Mouse (Mus musculus): ENCODE measurements around the gene Olfr1444. TPM values are rescaled to one million over a fixed set of nuclear protein-coding genes. Genes with fewer than 3 reads are reported as not detected.

Olfr1444 gene
- polyA plus RNA-seq, 1 experiment from 2014 or later = not detected

- Histone ChIP-seq H3K4me3 (ENCODE audit: low read depth, low read length) (no peak overlapping the region), H3K4me2 (no peak overlapping the region), H3K9ac (no peak overlapping the region), H3K27ac (ENCODE audit: low read depth) (no peak overlapping the region), H3K9me3 (ENCODE audit: low read depth, low read length) (no peaks in the 10 kb centered on the region), H3K4me1 (ENCODE audit: insufficient read depth) (no peaks in the 10 kb centered on the region), H3K36me3 (ENCODE audit: insufficient read depth) (no peaks in the 10 kb centered on the region), H3K27me3 (ENCODE audit: insufficient read depth, low read length) (no peaks in the 10 kb centered on the region)
- DNase-seq (no peak), ATAC-seq (ENCODE audit: insufficient read depth) (no peak)
- WGBS = 49% methylated on average over 1 of the region's 1 CpGs
- no peak for TF ChIP-seq CTCF (IDR thresholded peaks at IDR 0.05; ENCODE audit: low read depth)
Measured at GRCm38 (mm10) chr19:12831559-12831958, 25.5 kb upstream of the Olfr1444 start.

GRCm38 (mm10) chr19:12833625-12834024, 23.5 kb upstream of the Olfr1444 start:
- Histone ChIP-seq H3K9me3 (ENCODE audit: low read depth, low read length) (no peaks in the 10 kb centered on the region), H3K4me2 (no peak overlapping the region), H3K36me3 (ENCODE audit: insufficient read depth) (no peaks in the 10 kb centered on the region), H3K27ac (ENCODE audit: low read depth) (no peak overlapping the region), H3K4me1 (ENCODE audit: insufficient read depth) (no peaks in the 10 kb centered on the region), H3K4me3 (ENCODE audit: low read depth, low read length) (no peak overlapping the region), H3K9ac (no peak overlapping the region), H3K27me3 (ENCODE audit: insufficient read depth, low read length) (no peaks in the 10 kb centered on the region)
- WGBS = 57% methylated on average over 3 of the region's 3 CpGs
- ATAC-seq (ENCODE audit: insufficient read depth) (no peak), DNase-seq (no peak)
- no peak for TF ChIP-seq CTCF (IDR thresholded peaks at IDR 0.05; ENCODE audit: low read depth)

- no peaks in the 10 kb centered on the region for H3K9me3 ChIP-seq (ENCODE audit: low read depth, low read length)
- no peak for TF ChIP-seq CTCF (IDR thresholded peaks at IDR 0.05; ENCODE audit: low read depth)
- no peak for DNase-seq
- H3K27me3 ChIP-seq (ENCODE audit: insufficient read depth, low read length) = no peaks in the 10 kb centered on the region
- H3K4me1 ChIP-seq (ENCODE audit: insufficient read depth) = no peaks in the 10 kb centered on the region
- no peak overlapping the region for H3K9ac ChIP-seq
- no peak overlapping the region for H3K27ac ChIP-seq (ENCODE audit: low read depth)
- no peak overlapping the region for H3K4me3 ChIP-seq (ENCODE audit: low read depth, low read length)
- ATAC-seq (ENCODE audit: insufficient read depth) = no peak
- WGBS = 79% methylated on average over 1 of the region's 1 CpGs
- no peak overlapping the region for H3K4me2 ChIP-seq
- H3K36me3 ChIP-seq (ENCODE audit: insufficient read depth) = no peaks in the 10 kb centered on the region
Measured at GRCm38 (mm10) chr19:12838507-12838906, 18.6 kb upstream of the Olfr1444 start.

GRCm38 (mm10) chr19:12846382-12846781, 10.7 kb upstream of the Olfr1444 start, which contains the start of gene Gm5244:
TSS of gene Gm5244 (plus strand) at chr19:12846682.
- H3K9ac ChIP-seq = no peak within 1 kb of the TSS
- no peak for DNase-seq
- H3K27me3 ChIP-seq (ENCODE audit: insufficient read depth, low read length) = no peaks in the 10 kb centered on the region
- no peak within 1 kb of the TSS for H3K4me3 ChIP-seq (ENCODE audit: low read depth, low read length)
- no peaks in the 10 kb centered on the region for H3K9me3 ChIP-seq (ENCODE audit: low read depth, low read length)
- H3K36me3 ChIP-seq (ENCODE audit: insufficient read depth) = no peaks in the 10 kb centered on the region
- H3K4me1 ChIP-seq (ENCODE audit: insufficient read depth) = no peaks in the 10 kb centered on the region
- no peak for ATAC-seq (ENCODE audit: insufficient read depth)
- no peak within 1 kb of the TSS for H3K4me2 ChIP-seq
- no peak within 1 kb of the TSS for H3K27ac ChIP-seq (ENCODE audit: low read depth)
- no peak for TF ChIP-seq CTCF (IDR thresholded peaks at IDR 0.05; ENCODE audit: low read depth)

GRCm38 (mm10) chr19:12883555-12883954, 26.5 kb downstream of the Olfr1444 start, which contains the start of gene Olfr1445:
TSS of gene Olfr1445 (plus strand) at chr19:12883855.
- Histone ChIP-seq H3K9ac (no peak within 1 kb of the TSS), H3K27me3 (ENCODE audit: insufficient read depth, low read length) (no peaks in the 10 kb centered on the region), H3K4me1 (ENCODE audit: insufficient read depth) (no peaks in the 10 kb centered on the region), H3K9me3 (ENCODE audit: low read depth, low read length) (no peaks in the 10 kb centered on the region), H3K4me3 (ENCODE audit: low read depth, low read length) (no peak within 1 kb of the TSS), H3K4me2 (no peak within 1 kb of the TSS), H3K36me3 (ENCODE audit: insufficient read depth) (no peaks in the 10 kb centered on the region), H3K27ac (ENCODE audit: low read depth) (no peak within 1 kb of the TSS)
- DNase-seq (no peak), ATAC-seq (ENCODE audit: insufficient read depth) (no peak)
- WGBS = 81% methylated on average over 2 of the region's 2 CpGs
- no peak for TF ChIP-seq CTCF (IDR thresholded peaks at IDR 0.05; ENCODE audit: low read depth)

GRCm38 (mm10) chr19:12893424-12893823, 36.3 kb downstream of the Olfr1444 start, which contains the start of gene Olfr1446:
TSS of gene Olfr1446 (minus strand) at chr19:12893524.
- WGBS = 79% methylated on average over 1 of the region's 1 CpGs
- no peak for DNase-seq
- Histone ChIP-seq H3K27ac (ENCODE audit: low read depth) (no peak within 1 kb of the TSS), H3K9ac (no peak within 1 kb of the TSS), H3K27me3 (ENCODE audit: insufficient read depth, low read length) (no peaks in the 10 kb centered on the region), H3K4me1 (ENCODE audit: insufficient read depth) (no peaks in the 10 kb centered on the region), H3K9me3 (ENCODE audit: low read depth, low read length) (no peaks in the 10 kb centered on the region), H3K36me3 (ENCODE audit: insufficient read depth) (no peaks in the 10 kb centered on the region), H3K4me2 (no peak within 1 kb of the TSS), H3K4me3 (ENCODE audit: low read depth, low read length) (no peak within 1 kb of the TSS)
- no peak for ATAC-seq (ENCODE audit: insufficient read depth)
- TF ChIP-seq CTCF (IDR thresholded peaks at IDR 0.05; ENCODE audit: low read depth) = no peak

- no peaks in the 10 kb centered on the region for H3K4me1 ChIP-seq (ENCODE audit: insufficient read depth)
- no peak for TF ChIP-seq CTCF (IDR thresholded peaks at IDR 0.05; ENCODE audit: low read depth)
- H3K4me2 ChIP-seq = no peak within 1 kb of the TSS
- H3K36me3 ChIP-seq (ENCODE audit: insufficient read depth) = no peaks in the 10 kb centered on the region
- H3K27ac ChIP-seq (ENCODE audit: low read depth) = no peak within 1 kb of the TSS
- WGBS = 92% methylated on average over 1 of the region's 1 CpGs
- no peak within 1 kb of the TSS for H3K9ac ChIP-seq
- no peak within 1 kb of the TSS for H3K4me3 ChIP-seq (ENCODE audit: low read depth, low read length)
- DNase-seq (no peak), ATAC-seq (ENCODE audit: insufficient read depth) (no peak)
- H3K9me3 ChIP-seq (ENCODE audit: low read depth, low read length) = no peaks in the 10 kb centered on the region
- H3K27me3 ChIP-seq (ENCODE audit: insufficient read depth, low read length) = no peaks in the 10 kb centered on the region
Measured at GRCm38 (mm10) chr19:12903643-12904042, 46.6 kb downstream of the Olfr1444 start, which contains the start of gene Olfr1447. TSS of gene Olfr1447 (minus strand) at chr19:12903743.

Other genes with a start within 250 kb of the Olfr1444 start
- gene Glyat, start 224.0 kb upstream of the Olfr1444 start, polyA plus RNA-seq (2014; fragmentation: Nextera tagmentation; extraction: Ambion mirVana) = not detected in 2 replicates
- not detected in 2 replicates for gene Olfr1442, start 186.8 kb upstream of the Olfr1444 start, polyA plus RNA-seq (2014; fragmentation: Nextera tagmentation; extraction: Ambion mirVana)
- gene Olfr1443, start 179.2 kb upstream of the Olfr1444 start, polyA plus RNA-seq (2014; fragmentation: Nextera tagmentation; extraction: Ambion mirVana) = not detected in 2 replicates
- not detected in 2 replicates for gene Keg1, start 161.5 kb upstream of the Olfr1444 start, polyA plus RNA-seq (2014; fragmentation: Nextera tagmentation; extraction: Ambion mirVana)
- gene Cntf, start 91.7 kb upstream of the Olfr1444 start, polyA plus RNA-seq (2014; fragmentation: Nextera tagmentation; extraction: Ambion mirVana) = 0.55 TPM in 2 replicates
- gene Zfp91, start 61.2 kb upstream of the Olfr1444 start, polyA plus RNA-seq (2014; fragmentation: Nextera tagmentation; extraction: Ambion mirVana) = 10.8 and 11.5 TPM in 2 replicates
- gene Lpxn, start 61.1 kb upstream of the Olfr1444 start, polyA plus RNA-seq (2014; fragmentation: Nextera tagmentation; extraction: Ambion mirVana) = 1.2 and 1.4 TPM in 2 replicates
- gene Gm5244, start 10.6 kb upstream of the Olfr1444 start, polyA plus RNA-seq (2014; fragmentation: Nextera tagmentation; extraction: Ambion mirVana) = not detected in 2 replicates
- not detected in 2 replicates for gene Olfr1445, start 26.6 kb downstream of the Olfr1444 start, polyA plus RNA-seq (2014; fragmentation: Nextera tagmentation; extraction: Ambion mirVana)
- gene Olfr1446, start 36.2 kb downstream of the Olfr1444 start, polyA plus RNA-seq (2014; fragmentation: Nextera tagmentation; extraction: Ambion mirVana) = not detected in 2 replicates
- gene Olfr1447, start 46.5 kb downstream of the Olfr1444 start, polyA plus RNA-seq (2014; fragmentation: Nextera tagmentation; extraction: Ambion mirVana) = not detected in 2 replicates
- not detected in 2 replicates for gene Olfr1448, start 67.1 kb downstream of the Olfr1444 start, polyA plus RNA-seq (2014; fragmentation: Nextera tagmentation; extraction: Ambion mirVana)
- not detected in 2 replicates for gene Olfr1449, start 73.6 kb downstream of the Olfr1444 start, polyA plus RNA-seq (2014; fragmentation: Nextera tagmentation; extraction: Ambion mirVana)
- not detected in 2 replicates for gene Olfr1450, start 93.0 kb downstream of the Olfr1444 start, polyA plus RNA-seq (2014; fragmentation: Nextera tagmentation; extraction: Ambion mirVana)
- gene Olfr1451, start 137.7 kb downstream of the Olfr1444 start, polyA plus RNA-seq (2014; fragmentation: Nextera tagmentation; extraction: Ambion mirVana) = not detected in 2 replicates
- not detected in 2 replicates for gene Olfr1453, start 171.0 kb downstream of the Olfr1444 start, polyA plus RNA-seq (2014; fragmentation: Nextera tagmentation; extraction: Ambion mirVana)
- gene Olfr1454, start 203.3 kb downstream of the Olfr1444 start, polyA plus RNA-seq (2014; fragmentation: Nextera tagmentation; extraction: Ambion mirVana) = not detected in 2 replicates
- not detected in 2 replicates for gene Olfr1457, start 240.6 kb downstream of the Olfr1444 start, polyA plus RNA-seq (2014; fragmentation: Nextera tagmentation; extraction: Ambion mirVana)
- gene Olfr1458, start 249.5 kb downstream of the Olfr1444 start, polyA plus RNA-seq (2014; fragmentation: Nextera tagmentation; extraction: Ambion mirVana) = not detected in 2 replicates

Measured in lung, embryonic 14.5 days (tissue).